Mouse (Mus musculus): ENCODE data around the gene Pax3.

GRCm38 (mm10) chr1:78190386-78191111 lies 6.4 kb downstream of the Pax3 start:
- TF ChIP-seq GATA1 (IDR thresholded peaks at IDR 0.05; ENCODE audit: borderline replicate concordance, low read length) (no peak), FLI1 (IDR thresholded peaks at IDR 0.05; ENCODE audit: low read length) (no peak)

All from megakaryocyte, embryonic 14.5 days (primary cell).